Mouse (Mus musculus) spleen, adult 2 months (tissue): ENCODE results near the gene Lamtor3.

Source experiments
- CTCF ChIP-seq: fragments of 200-500 bp; IDR thresholded peaks from 2 replicates; pipeline ENCODE4 v1.5.1; 2011; ENCODE audit warnings: mild to moderate bottlenecking, inconsistent platforms; ENCODE audit not compliant: insufficient read depth, insufficient read length, insufficient replicate concordance; ENCODE audit errors: extremely low read depth
- POLR2A ChIP-seq: fragments of 200-500 bp; IDR thresholded peaks from 2 replicates; pipeline ENCODE4 v1.6.1; 2011; ENCODE audit warnings: low read depth, low read length, inconsistent platforms

GRCm38 (mm10) chr3:137952914-137953880 is 34.9 kb downstream of the Lamtor3 start:
- no peak for TF ChIP-seq CTCF
- no peak for TF ChIP-seq POLR2A
